Mouse (Mus musculus) liver, postnatal 0 days (tissue): ENCODE results near the gene Akr1b10. TPM values are rescaled to one million over a fixed set of nuclear protein-coding genes. Genes with fewer than 3 reads are reported as not detected.

Experiments
- ATAC-seq: fragments of 200-750 bp; cut with Nextera tagmentation; 2 replicates; pipeline ENCODE4 v1.8.0; 2017; ENCODE audit warnings: mild to moderate bottlenecking, moderate library complexity
- DNase-seq: peaks from one replicate; pipeline ENCODE4 v3.0.0-alpha.2; 2016
- H3K27ac ChIP-seq: fragments of 300-500 bp; sonication (generic); 2 replicates; pipeline ENCODE4 v1.5.1; 2014; ENCODE audit warnings: antibody characterized with exemption, moderate library complexity, mild to moderate bottlenecking, low read depth
- H3K27me3 ChIP-seq: fragments of 300-500 bp; sonication (generic); 2 replicates; pipeline ENCODE4 v1.6.1; 2014; ENCODE audit warnings: low read length, control low read depth, mixed read lengths; ENCODE audit not compliant: insufficient read depth
- H3K36me3 ChIP-seq: fragments of 300-500 bp; sonication (generic); replicated peaks from 2 replicates; pipeline ENCODE4 v1.6.1; 2014; ENCODE audit warnings: mild to moderate bottlenecking, control low read depth, low read length, moderate library complexity, mixed read lengths; ENCODE audit not compliant: insufficient read depth
- H3K4me1 ChIP-seq: fragments of 300-500 bp; sonication (generic); 2 replicates; pipeline ENCODE4 v1.6.1; 2014; ENCODE audit warnings: antibody characterized with exemption, mild to moderate bottlenecking, control low read depth; ENCODE audit not compliant: insufficient read depth
- H3K4me2 ChIP-seq: fragments of 300-500 bp; sonication (generic); 2 replicates; pipeline ENCODE4 v1.6.1; 2014; ENCODE audit warnings: low read depth, mild to moderate bottlenecking, low read length, moderate library complexity, mixed read lengths
- H3K4me3 ChIP-seq: fragments of 300-500 bp; sonication (generic); 2 replicates; pipeline ENCODE4 v1.5.1; 2014; ENCODE audit warnings: low read depth, low read length
- H3K9ac ChIP-seq: fragments of 300-500 bp; sonication (generic); replicated peaks from 2 replicates; pipeline ENCODE4 v1.6.1; 2014; ENCODE audit warnings: mild to moderate bottlenecking, moderate library complexity
- H3K9me3 ChIP-seq: fragments of 300-500 bp; sonication (generic); 2 replicates; pipeline ENCODE4 v1.6.1; 2016; ENCODE audit warnings: mild to moderate bottlenecking, control low read depth, low read length, mixed read lengths
- CTCF ChIP-seq: sonication (generic); IDR thresholded peaks from 2 replicates; pipeline ENCODE4 v1.5.1; 2016; ENCODE audit warnings: antibody characterized with exemption, low read depth
- EP300 ChIP-seq: IDR thresholded peaks from 2 replicates; pipeline ENCODE4 v1.6.1; 2016; ENCODE audit warnings: antibody characterized with exemption, low read depth, mild to moderate bottlenecking
- WGBS: fragments of 180-500 bp; shearing (Covaris S2); extraction: QIAGEN DNeasy Blood & Tissue Kit; methylation state at CpG from one replicate; pipeline ENCODE4 v1.1.7; 2014; ENCODE audit not compliant: insufficient replicate concordance; 5-methylcytosine and 5-hydroxymethylcytosine counted together
- polyA plus RNA-seq: library from polyadenylated mRNA; unstranded; fragments of >200 nt; fragmentation: Nextera tagmentation; extraction: Ambion mirVana; gene quantifications from 2 replicates; pipeline ENCODE4 v1.2.1, GENCODE M21; 2015

Gene Akr1b10
- polyA plus RNA-seq, 1 experiment from 2014 or later = 7.3 TPM

GRCm38 (mm10) chr6:34439006-34439405 is 55.0 kb downstream of the Akr1b10 start:
- H3K9ac ChIP-seq = no peak overlapping the region

GRCm38 (mm10) chr6:34441556-34442257 is 57.7 kb downstream of the Akr1b10 start:
- Histone ChIP-seq H3K4me1 (no peaks in the 10 kb centered on the region), H3K4me3 (no peak overlapping the region), H3K27me3 (no peaks in the 10 kb centered on the region), H3K9me3 (no peaks in the 10 kb centered on the region), H3K9ac (no peak overlapping the region), H3K4me2 (no peak overlapping the region), H3K36me3 (no peaks in the 10 kb centered on the region), H3K27ac (no peak overlapping the region)
- DNase-seq (no peak), ATAC-seq (no peak)
- TF ChIP-seq CTCF (no peak), EP300 (no peak)
- WGBS = 72% methylated on average over 9 of the region's 9 CpGs

More at GRCm38 (mm10) chr6:34439006-34439405, 55.0 kb downstream of the Akr1b10 start:
- no peak for DNase-seq
- H3K4me3 ChIP-seq = no peak overlapping the region
- H3K4me1 ChIP-seq = no peaks in the 10 kb centered on the region
- ATAC-seq = no peak
- TF ChIP-seq EP300 = no peak
- TF ChIP-seq CTCF = no peak
- no peaks in the 10 kb centered on the region for H3K36me3 ChIP-seq
- H3K4me2 ChIP-seq = no peak overlapping the region
- no peaks in the 10 kb centered on the region for H3K27me3 ChIP-seq
- no peak overlapping the region for H3K27ac ChIP-seq
- 71% methylated on average over 2 of the region's 2 CpGs for WGBS
- no peaks in the 10 kb centered on the region for H3K9me3 ChIP-seq

GRCm38 (mm10) chr6:34443791-34444190 is 59.8 kb downstream of the Akr1b10 start:
- TF ChIP-seq CTCF (no peak), EP300 (no peak)

More at GRCm38 (mm10) chr6:34443791-34444190, 59.8 kb downstream of the Akr1b10 start:
- ATAC-seq = no peak
- no peak overlapping the region for H3K4me3 ChIP-seq
- H3K27ac ChIP-seq = no peak overlapping the region
- no peaks in the 10 kb centered on the region for H3K9me3 ChIP-seq
- H3K4me1 ChIP-seq = no peaks in the 10 kb centered on the region
- H3K27me3 ChIP-seq = no peaks in the 10 kb centered on the region
- no peak for DNase-seq
- 73% methylated on average over 2 of the region's 2 CpGs for WGBS
- no peaks in the 10 kb centered on the region for H3K36me3 ChIP-seq
- H3K4me2 ChIP-seq = no peak overlapping the region
- no peak overlapping the region for H3K9ac ChIP-seq

Other genes starting within 250 kb of the Akr1b10 start
- 13.4 and 15.6 TPM in 2 replicates for gene Slc35b4, start 207.1 kb upstream of the Akr1b10 start, polyA plus RNA-seq
- gene Akr1b3, start 66.7 kb upstream of the Akr1b10 start, polyA plus RNA-seq = 31.6 and 32.8 TPM in 2 replicates
- gene Akr1b8, start 30.1 kb upstream of the Akr1b10 start, polyA plus RNA-seq = 7.2 and 8.1 TPM in 2 replicates
- gene Akr1b7, start 28.1 kb downstream of the Akr1b10 start, polyA plus RNA-seq = 258 and 381 TPM in 2 replicates
- gene Bpgm, start 92.0 kb downstream of the Akr1b10 start, polyA plus RNA-seq = 85.5 and 88.8 TPM in 2 replicates
- 116 and 131 TPM in 2 replicates for gene Cald1, start 214.3 kb downstream of the Akr1b10 start, polyA plus RNA-seq